Mouse (Mus musculus) cerebellum, adult 8-10 months (tissue): Measurements from ENCODE around the gene Frat2.
A peak's percentile ranks its signal among the peaks of the same experiment; 100 is the strongest.

ENCODE experiments used
- DNase-seq: peaks from one replicate; pipeline ENCODE4 v3.0.0; 2022

The Frat2 gene

DNA sequence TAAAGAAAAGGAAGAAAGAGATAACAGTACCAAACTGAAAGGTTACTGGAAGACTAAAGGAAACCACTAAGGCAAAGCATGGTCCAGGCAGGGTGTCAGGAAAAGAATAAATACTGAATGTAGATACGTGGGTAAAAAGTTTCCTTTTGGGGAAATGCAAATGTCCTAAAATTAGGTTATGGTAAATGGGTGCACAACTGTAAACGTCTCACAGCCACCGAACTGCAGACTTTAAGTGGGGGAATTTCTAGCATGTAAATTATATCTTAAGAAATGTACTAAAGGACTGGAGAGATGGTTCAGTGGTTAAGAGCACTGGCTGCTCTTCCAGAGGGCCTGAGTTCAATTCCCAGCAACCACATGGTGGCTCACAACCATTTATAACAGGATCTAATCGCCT lies 29.2 kb downstream of the Frat2 start:
- DNase-seq: no peak

DNA sequence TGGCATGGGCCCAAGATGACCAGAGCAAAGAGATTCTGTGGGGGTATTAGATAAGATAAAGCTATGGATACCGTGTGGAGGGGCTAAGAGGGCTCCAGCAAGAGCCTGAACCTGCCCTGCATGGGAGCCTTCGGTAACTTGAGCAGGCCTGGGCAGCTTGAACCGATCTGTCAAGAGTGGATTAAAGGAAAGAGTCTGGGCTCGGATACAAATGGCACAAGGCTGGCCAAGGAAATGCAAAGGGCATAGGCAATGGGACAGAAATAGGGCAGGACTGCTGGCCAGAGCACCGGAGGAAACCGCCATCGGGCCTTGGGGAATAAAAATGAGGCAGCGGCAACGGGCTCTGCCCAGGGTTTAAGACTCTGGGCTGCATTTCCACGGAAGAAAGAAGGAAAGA lies 30.6 kb downstream of the Frat2 start:
- no peak for DNase-seq

DNA sequence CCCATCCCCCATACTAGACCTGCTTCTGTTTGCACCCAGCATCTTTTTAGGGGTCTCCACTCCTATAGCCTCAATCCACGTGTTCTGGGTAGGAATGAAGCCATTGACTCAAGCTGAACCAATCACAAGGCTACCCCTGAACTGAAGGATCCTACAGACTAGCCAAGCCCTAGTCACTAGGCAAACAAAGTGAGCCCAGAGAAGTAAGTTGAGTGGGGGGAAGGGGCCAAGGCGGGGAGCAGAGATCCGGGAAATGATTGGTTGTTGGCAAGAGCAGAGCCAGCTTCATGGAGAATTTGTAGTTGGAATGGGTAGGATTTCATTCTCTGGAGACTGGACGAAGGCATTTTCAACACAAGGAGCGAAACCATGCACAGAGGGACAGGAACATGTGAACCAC lies 31.0 kb downstream of the Frat2 start:
- DNase-seq: no peak

DNA sequence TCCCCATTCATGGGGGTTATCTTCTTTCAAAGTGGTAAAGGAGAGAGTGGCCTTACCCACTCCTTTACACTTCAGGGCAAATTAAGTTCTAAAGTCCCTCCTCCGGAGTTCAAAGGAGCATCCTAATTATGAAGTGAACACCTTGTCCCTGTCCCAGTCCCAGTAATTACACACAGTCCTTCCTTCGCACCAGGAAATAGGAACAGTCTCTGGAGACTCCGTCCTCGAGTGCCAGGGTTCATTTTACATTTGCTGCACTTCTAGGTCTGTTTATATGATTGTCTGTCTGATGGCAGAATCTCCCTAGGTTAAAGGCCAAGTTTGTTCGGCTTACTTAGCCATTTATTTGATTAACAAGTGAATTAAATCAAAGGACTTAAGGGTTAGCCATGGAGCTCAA lies 31.5 kb downstream of the Frat2 start:
- no peak for DNase-seq

DNA sequence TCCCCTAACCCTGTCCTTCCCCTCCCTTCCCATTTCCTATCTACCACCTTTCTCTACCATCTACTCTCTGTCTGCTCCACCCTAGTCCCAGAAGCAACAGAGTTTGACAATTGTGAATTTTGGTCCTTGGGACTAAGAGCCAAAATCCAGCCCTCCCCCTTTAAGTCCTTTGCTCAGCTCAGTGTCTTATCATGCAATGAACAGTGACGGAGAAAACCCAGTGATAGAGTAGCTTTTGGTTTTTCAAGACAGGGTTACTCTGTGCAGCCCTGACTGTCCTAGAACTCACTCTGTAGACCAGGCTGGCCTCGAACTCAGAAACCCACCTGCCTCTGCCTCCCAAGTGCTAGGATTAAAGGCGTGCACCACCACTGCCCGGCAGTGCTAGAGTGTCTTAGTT lies 34.6 kb downstream of the Frat2 start:
- no peak for DNase-seq

- no peak for DNase-seq
Observed at GRCm38 (mm10) chr19:41812525-41812924, 35.4 kb downstream of the Frat2 start.

GRCm38 (mm10) chr19:41810074-41810473 lies 37.9 kb downstream of the Frat2 start:
- DNase-seq: no peak

- DNase-seq: no peak
Observed at GRCm38 (mm10) chr19:41808104-41808634, 39.8 kb downstream of the Frat2 start.

DNA sequence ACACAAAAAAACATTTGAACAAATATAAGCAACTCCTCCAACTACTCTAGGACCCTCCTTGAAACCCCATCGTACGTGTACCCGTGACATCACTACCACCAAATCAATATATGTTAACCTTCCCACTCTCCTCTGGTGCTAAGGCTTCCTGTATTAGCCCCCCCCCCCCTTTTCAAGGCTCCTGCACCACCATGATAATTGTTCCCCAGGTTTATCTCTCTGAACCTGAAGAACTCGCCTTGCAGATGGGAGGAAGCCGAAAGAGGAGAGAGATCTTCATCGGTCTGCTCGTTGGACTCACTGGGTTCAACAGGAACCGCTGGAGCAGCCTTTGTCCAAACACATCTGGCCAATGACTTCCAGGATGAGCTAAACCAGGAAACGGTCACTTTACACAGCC lies 40.4 kb downstream of the Frat2 start:
- DNase-seq: no peak

- no peak for DNase-seq
Observed at GRCm38 (mm10) chr19:41805831-41806230, 42.1 kb downstream of the Frat2 start.

DNA sequence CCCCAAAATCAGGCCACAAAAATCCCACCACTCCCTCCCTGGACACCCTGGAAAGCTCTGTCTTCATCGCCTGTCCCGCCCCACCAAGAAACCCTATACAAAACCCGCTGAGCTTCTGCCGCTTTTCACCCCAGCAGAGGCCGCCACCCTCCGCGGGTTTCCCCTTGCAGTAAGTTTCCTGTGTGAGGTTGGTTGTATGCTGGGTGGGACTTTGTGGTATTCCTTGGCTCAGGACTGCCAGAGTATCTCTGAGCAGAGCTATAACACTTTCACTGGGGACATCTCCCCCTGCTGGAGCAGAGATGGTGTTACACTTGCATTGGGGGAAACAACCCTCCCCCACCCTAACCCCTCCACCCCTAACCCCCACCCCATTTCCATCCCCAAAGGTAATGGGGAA lies 44.6 kb downstream of the Frat2 start:
- DNase-seq: no peak

DNA sequence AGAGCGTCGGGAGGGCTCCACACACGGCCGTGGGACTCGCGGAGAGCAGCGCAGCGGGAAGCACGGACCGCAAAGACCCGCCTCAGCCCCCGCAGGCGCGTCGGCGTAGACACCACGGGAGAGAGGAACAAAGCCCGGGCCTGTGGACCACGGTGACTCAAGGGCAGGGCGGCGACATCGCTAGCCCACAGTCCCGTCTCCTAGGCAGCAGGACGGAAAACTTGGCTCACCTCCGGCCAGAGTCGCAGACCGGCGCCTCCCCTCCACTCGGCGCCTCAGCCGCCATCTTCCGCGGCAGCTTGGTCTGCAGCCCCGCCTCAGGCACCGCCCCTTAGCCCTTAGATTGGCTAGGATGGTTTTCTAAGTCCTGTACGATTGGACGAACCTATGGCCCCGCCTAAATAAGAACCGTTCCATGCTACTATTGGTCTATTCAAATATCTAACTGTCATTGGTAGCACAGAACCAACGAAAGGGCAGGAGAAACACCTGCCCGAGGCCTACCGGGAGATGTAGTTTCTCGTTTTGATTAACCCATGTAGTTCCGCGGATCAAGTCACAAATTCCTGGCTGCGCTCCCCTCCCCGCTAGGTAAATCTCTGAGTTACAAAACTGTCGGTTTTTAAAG lies 46.1 kb downstream of the Frat2 start, which contains the start of gene Arhgap19:
TSS of gene Arhgap19 (minus strand) at position 306 of the 628 bp plus-strand sequence.
- peak; percentile 86 for DNase-seq

DNA sequence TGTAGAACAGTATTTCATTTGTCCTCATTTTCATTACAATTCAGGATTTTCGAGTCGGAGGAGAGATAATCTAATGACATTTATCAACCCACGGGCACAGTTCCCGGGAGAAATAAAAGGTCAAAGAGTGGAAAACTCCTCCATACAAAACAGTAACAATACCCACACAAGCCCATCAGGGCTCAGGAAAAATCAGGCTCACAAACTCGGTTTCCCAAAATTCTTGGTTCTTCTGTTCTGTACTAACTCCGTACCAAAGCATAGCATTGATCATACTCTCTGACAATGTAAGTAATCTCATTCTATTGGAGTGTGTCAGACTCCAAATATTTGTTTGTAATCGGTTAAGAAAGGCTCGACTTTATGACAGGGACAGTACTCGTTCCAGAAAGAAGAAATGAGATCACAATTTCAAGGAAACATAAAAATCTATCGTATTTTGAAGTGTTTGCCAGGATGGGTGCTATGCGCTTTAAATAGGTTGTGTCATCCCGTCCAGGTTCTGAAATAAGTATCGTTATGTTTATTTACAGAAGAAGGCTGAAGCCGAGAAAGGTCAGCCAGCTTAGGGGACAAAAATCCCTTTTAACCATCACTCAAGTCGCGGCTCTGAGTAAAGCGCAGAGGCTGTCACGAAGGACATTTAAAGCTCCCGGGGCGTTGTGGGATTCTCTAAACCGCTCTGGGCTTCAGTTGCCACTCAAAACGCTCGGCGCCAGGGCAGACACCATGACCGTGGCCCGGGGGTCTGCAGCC lies 46.8 kb downstream of the Frat2 start:
- no peak for DNase-seq

DNA sequence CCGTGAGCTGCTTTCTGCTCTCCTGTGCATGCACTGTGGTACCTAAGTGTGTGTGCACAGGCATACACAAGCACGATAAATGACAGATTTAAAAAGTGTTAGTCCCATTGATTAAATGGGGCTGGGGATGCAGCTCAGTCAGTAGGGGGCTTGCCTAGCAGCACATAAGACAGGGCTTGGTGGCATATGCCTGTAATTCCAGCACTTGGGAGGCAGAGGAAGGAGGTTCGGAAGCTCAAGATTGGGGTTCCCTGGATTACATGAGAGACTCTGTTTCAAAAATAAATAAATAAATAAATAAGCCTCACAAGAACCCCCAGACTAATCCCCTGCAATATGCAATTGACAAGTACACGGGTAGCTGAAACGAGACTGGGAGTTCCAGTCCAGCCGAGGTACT lies 47.5 kb downstream of the Frat2 start:
- DNase-seq: no peak

DNA sequence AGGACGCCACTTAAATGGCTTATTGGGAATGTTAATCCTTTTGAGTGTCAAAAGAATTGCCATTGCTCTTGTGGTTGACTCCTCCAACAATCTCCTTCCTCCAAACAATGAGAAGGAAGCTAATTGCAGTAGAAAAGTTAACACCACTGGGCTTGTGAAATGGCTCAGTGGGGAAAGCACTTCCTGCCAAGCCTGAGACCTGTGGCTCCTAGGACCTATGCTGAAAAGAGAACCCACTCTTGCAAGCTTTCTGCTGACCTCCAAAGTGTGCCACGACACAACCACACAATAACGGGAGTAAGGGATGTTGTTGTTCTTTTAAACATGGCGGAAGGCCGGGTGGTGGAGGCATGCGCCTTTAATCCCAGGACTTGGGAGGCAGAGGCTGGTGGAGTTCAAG lies 50.4 kb downstream of the Frat2 start:
- no peak for DNase-seq

GRCm38 (mm10) chr19:41796789-41797327 lies 51.1 kb downstream of the Frat2 start:
- DNase-seq: no peak

DNA sequence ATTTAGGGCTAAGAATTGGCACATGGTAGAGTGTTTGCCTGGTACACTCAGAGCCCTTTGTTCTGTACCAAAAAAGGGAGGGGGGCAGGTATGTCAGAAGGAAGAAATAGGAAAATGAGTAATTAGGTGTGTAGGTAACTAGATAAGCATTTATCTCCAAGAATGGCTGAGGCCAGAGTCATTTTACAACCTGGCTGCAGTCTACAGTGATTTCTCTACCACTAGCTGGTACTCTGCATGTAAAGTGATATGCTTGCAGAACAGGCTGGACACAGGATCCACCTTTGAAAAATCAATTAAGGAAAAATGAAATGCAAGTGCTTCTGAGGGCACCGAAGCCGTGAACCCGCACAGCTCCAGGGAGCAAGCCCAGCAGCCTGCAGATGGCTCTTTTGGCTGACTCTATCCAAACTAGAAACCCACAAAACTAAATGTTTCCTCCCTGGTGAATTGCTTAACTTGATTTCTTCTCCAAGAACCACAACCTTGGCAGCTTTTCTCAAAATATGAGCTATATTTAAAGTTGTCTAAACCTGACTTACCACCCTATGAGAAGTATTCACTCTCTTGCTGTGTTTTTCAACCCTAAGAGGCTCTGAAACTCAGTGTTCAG lies 51.7 kb downstream of the Frat2 start:
- no peak for DNase-seq
